Mouse (Mus musculus) B cell, adult 67 days (primary cell): ENCODE results near the gene Prlh. TPM values are rescaled to one million over a fixed set of nuclear protein-coding genes. Genes with fewer than 3 reads are reported as not detected.

Experiments used
- total RNA-seq, 2 experiments: library from RNA; stranded (reverse); gene quantifications; 4 replicates each; pipeline ENCODE4 v1.2.4; 2023

Prlh gene
- total RNA-seq: not detected

DNA sequence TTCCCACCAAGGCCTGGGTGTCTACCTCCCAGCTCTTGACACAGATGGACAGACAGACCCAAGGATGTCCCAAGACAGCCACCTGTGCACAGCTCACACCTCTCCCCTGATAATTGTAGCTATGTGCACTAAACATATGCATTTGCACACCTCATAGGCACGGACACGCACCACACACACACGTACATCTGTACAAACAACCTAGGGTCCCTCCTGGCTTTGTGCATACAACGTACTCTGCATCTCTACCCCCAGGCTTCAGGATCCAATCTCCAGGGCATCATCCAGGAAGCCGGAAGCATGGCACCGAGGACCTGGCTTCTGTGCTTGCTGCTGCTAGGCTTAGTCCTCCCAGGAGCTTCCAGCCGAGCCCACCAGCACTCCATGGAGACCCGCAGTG lies at the start of gene Prlh:
TSS of gene Prlh (plus strand) at position 301 of the 400 bp plus-strand sequence.

DNA sequence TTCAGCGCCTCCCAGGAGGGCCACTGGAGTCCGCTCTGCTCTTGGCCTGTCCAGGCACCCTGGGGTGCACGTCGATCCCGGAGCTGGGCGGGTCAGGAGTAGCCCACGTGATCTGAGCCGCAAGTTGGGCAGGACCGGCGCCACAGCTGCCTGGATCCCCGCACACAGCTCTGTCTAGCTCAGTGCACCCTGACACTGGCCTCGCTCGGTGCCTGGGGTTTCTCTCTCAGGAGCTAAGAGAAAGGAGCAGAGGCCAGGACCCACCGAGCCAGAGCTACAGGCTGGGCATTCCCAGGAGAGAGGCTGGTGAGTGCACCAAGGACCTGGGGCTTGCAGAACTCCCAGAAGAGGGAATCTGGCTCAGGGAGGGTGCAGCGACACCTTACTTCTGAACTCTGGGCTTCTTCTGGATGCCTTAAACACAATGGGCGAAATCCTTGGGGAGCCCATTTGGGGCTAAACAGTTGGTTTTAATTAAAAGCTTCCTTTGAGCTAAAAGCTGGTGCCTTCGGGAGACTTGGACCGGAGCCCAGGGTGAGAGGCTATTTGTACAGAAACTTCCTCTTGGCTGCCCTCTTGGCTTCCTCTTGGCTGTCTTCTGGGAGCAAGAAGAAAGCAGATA lies 37.8 kb upstream of the Prlh start, which contains the start of gene Mlph:
TSS of gene Mlph (plus strand) at position 138 of the 622 bp plus-strand sequence.

GRCm38 (mm10) chr1:90969347-90969784 lies 16.5 kb downstream of the Prlh start, which contains the start of gene Rab17:
TSS of gene Rab17 (minus strand) at chr1:90969661.

DNA sequence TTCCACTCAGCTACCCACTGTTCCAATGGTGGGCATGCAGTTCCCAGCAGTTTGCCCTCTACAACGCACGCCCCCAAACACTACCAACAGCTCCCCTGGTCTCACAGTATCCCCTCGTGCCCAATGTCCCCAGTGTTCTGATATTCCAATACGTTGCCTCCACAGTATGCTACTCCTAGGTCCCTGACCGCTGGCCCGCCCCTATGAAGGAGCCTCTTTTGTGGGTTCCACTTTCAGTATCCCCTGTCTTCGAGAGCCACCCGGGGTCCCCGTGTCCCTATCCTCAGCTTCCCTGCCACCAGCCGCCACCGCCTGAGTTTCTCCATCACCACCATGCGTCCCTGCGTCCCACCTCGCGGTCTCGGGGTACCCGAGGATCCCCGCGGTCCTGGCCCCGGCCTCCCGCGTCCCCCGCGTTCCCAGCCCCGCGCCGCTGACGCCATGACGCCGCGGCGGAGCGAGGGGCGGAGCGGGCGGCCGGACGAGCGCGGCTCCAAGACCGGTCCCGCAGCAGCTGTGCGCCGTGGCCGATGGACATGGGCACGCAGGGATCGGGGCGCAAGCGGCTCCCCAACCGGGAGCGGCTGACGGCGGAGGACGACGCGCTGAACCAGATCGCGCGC lies 45.5 kb downstream of the Prlh start, which contains the start of gene Lrrfip1:
TSS of gene Lrrfip1 (plus strand) at position 470 of the 623 bp plus-strand sequence.

Other genes with a start within 250 kb of the Prlh start
- gene Col6a3, start 109.1 kb upstream of the Prlh start, total RNA-seq: not detected
- gene Mlph, start 38.0 kb upstream of the Prlh start, total RNA-seq: not detected
- gene Rab17, start 16.6 kb downstream of the Prlh start, total RNA-seq: not detected
- gene Lrrfip1, start 45.6 kb downstream of the Prlh start, total RNA-seq: 100 to 1,000 TPM; 141 to 144 TPM
- 1 to 10 TPM; 1.8 to 2.7 TPM for gene Rbm44, start 192.0 kb downstream of the Prlh start, total RNA-seq
- gene Ramp1, start 226.7 kb downstream of the Prlh start, total RNA-seq: under 1 TPM in 1 of 2 experiments, not detected in 1; 0.23 TPM